Mouse (Mus musculus) gonadal fat pad, adult 2 months (tissue): ENCODE measurements around the gene Scg2. TPM values are rescaled to one million over a fixed set of nuclear protein-coding genes. Genes with fewer than 3 reads are reported as not detected.

Experiments used
- polyA plus RNA-seq: library from polyadenylated mRNA; depleted of rRNA; stranded (reverse); fragments of >200 nt; gene quantifications from 2 replicates; pipeline ENCODE4 v1.2.3, GENCODE M21; 2012; rRNA removed

Gene Scg2
- polyA plus RNA-seq, 1 experiment, result 0.04 TPM

Other genes with a start within 250 kb of the Scg2 start
- gene Ap1s3, start 231.9 kb upstream of the Scg2 start, polyA plus RNA-seq, result 60.9 and 72.4 TPM in 2 replicates